Mouse (Mus musculus) kidney, adult 9 months (tissue): ENCODE measurements at regions not wholly inside any gene's neighbourhood (a gene's known extent, or its start where the extent isn't known, plus 50 kb on each side); places are given as distances from the start of the nearest gene placed in this dataset.

ENCODE experiments used
- DNase-seq: peaks from one replicate; pipeline ENCODE4 v3.0.0; 2022

DNA sequence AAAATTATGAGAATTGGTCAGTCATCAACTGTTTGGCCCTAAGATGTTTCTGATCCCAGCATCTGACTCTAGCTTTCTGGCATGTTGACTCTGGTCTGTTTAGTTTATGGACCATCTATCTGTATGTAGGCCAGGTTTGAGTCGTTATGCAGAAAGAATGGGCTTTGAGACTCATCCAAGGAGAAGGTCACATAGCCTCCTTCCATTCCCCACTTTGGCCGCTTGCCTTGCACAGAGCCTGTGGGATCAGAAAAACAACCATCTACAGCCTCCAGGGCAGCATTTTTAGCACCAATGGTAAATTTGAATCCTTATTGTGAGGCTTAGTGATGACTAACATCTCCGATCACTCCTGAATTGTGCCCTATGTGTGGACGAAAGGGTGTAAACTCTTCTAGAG lies 257.9 kb upstream of the Id4 start:
- DNase-seq = no peak

DNA sequence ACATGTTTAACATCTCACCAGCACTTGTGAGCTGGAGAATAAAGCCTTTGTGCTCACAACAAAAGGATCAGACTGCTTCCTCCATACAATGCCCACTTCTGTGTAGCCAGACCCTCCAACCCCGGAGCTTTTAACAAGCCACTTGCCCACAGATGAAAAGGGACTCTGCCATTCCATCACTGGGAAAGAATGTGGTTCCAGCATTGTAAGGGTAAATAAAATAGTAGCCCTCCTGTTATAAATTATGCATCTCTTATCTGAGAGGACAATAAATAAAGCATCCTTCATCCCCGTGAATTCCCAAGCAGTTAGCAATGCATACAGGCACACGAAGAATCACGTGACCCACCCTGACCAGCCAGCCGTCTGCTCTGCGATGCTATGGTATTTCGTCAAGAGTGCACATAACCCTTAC lies 247.7 kb upstream of the Id4 start:
- no peak for DNase-seq

DNA sequence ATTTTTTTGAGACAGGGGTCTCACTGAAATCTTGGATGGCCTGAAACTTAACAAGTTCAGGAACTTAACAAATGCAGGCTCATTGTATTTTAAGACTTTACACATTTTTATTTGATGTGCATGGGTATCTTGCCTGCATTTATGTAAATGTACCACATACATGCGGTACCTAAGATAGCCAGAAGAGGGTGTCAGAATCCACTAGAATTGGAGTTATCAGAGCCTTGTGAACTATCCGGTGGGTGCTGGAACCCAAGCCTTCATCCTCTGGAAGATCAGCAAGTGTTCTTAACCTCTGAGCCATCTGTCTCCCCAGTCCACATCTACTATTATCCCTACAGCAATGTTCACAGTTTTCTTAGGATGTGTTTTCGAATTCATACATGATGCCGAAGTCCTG lies 245.7 kb upstream of the Id4 start:
- no peak for DNase-seq

DNA sequence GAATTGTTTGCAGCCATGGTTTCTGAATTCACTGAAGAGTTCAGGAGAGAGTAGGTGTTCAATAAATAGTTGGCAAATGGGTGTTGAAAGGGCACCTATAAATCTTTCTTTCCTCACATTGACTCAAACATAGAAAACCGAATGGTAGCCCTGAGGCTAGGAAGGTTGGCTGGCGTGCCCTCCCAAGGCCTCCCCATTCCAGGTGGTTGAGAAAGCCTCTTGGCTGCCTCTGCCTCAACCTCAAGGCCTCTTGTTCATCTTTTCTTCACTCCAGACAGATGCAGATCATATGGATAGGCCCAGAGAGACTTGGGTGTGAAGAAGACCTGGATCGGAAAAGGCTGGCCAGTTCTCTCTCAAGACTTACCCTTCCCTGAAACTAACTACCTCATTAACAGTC lies 245.0 kb upstream of the Id4 start:
- no peak for DNase-seq

GRCm38 (mm10) chr13:48016606-48017005 lies 244.4 kb upstream of the Id4 start:
- DNase-seq = no peak

GRCm38 (mm10) chr13:48017649-48018048 lies 243.4 kb upstream of the Id4 start:
- peak; percentile 5 for DNase-seq

DNA sequence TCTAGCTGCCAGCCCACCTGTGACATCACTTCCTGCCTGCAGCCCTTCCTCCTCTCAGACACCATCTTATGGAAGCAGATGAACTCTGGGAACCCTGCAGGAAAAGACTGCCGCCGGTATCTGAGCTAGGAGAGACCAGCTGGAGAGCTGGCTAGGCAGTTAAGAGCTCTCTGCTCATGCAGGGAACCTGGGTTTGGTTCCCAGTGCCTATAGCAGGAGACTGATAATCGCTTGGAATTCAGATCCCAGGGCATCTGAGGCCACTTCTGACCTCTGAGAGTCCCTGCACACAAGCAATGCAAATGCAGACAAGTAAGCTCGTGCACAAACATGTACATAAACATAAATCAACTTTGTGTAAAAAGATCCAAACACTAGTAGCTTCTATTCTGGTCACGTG lies 242.4 kb upstream of the Id4 start:
- peak; percentile 11 for DNase-seq

DNA sequence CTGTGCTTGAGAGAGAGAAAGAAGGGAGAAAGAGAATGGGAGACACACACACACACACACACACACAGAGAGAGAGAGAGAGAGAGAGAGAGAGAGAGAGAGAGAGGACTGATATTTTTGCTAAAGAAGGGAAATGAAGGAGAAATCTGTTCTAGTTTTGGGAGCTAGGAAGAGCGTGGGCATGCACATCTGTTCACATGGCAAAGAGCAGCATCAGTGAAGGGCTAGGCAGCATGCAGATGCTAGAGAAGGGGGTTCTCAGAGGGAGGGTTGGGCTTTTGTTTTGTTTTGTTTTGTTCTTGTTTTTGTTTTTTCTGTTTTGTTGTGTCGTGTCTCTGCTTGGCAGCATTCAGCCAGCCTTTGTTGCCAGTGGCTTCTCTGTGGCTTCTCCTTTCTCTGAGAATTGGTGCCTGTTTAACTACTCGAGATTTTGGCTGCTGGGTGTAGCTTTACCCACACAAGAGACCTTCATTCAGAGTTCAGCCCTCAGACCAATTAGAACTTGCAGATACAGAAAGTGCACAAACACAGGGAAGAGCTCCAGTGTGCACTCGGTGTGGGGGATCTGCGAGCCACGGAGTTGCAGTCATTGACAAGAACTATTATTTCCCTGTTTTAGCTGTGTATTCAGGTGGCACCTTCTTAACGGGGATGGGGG lies 237.9 kb upstream of the Id4 start:
- no peak for DNase-seq

DNA sequence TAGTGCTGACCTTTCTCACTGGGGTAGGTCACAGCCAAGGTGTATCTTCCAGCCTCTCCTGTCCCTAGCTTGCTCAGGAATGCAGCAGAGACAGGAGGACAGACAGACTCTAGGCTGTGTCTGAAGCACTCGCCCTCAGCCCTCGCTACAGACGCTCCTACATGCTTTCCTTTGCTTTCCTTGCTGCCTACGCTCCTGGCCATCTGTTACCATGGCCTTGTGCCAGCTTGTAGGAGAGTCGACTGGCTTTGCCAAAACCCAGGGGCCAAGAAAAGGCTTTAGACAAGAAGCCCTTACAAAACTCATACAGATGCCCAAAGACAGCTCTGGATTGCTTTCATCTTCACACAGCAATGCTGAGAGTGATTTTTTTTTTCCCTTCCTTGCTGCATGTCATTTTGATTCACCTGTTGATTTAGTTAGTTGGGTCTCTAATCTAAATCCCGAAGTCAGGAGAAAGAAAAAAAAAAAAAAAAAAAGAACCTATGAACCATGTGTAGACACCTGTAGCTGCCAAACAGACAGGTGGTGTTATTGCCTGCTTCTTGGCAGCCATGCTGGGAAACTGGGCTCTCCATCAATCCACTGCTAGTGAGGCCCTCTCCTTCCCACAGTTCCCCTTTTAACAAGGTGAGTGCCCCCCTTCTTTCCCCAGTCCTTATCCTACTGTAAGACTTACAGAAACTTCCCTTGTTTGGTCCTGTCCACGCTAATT lies 233.1 kb upstream of the Id4 start:
- peak; percentile 16 for DNase-seq

GRCm38 (mm10) chr13:48031491-48031890 lies 229.5 kb upstream of the Id4 start:
- DNase-seq = no peak

DNA sequence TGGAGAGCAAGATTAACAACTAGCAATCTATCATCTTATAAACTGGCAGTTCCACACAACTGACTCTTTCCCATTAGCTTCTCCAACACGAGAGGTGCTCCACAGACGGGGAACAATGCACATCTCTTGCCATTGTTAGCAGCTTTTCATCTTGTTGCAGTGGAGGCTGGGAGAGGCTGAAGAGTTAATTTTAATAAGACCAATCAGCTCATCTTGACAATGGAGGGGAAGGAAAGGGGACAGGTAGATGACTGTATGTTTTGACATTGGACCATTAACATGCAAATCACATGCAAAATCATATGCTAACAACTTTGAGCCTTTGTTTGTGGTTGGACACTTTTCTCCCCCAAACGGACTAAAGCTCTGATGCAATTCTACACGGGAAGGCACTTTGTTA lies 218.9 kb upstream of the Id4 start:
- DNase-seq = no peak

- no peak for DNase-seq
Observed at GRCm38 (mm10) chr13:48042572-48042971, 218.5 kb upstream of the Id4 start.

DNA sequence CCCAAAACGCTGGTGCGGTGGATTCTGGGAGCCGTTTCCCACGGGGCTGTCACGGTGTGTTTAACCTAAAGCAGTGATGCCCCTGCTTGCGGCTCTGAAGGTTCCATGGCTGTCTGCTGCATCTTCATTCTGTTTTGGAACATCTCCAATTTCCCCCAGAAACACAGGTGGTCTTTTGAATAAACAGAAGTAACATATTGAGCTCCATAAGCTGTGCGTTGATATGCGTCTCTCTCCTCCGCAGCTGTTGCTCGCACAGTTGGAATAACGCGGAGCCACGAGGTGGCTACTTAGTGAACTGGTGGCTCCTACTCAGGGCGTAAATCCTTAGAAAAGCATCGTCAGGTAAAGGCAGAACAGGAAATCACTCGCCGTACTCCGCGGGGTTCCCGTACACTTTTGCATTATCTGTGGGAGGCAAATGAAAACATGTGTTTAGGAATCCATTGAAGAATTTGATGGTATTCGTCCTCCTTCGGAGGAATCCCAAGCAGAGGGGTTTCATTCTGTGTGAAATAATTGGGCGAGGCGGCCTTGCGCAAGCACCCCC lies 214.8 kb upstream of the Id4 start:
- DNase-seq = no peak

- DNase-seq = no peak
Observed at GRCm38 (mm10) chr13:48049796-48050195, 211.2 kb upstream of the Id4 start.

DNA sequence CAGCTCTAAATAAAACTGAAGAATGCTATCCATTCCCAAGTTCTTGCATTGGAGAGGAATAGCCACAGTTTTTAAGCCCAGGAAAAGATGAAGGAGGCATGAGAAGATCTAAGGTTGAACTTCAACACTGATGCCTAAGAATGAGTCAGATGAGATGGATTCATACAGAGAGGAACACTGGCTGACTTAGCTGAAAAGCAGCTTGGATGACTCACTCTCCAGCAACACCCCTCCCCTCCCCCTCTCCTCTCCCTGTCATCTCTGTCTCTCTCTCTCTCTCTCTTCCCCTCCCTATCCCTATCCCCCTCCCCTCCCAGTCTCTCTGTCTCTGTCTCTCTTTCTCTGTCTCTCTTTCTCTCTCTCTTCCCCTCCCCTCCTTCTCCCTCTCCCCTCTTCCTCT lies 186.4 kb upstream of the Id4 start:
- DNase-seq = no peak

- no peak for DNase-seq
Observed at GRCm38 (mm10) chr13:48075315-48075714, 185.7 kb upstream of the Id4 start.

DNA sequence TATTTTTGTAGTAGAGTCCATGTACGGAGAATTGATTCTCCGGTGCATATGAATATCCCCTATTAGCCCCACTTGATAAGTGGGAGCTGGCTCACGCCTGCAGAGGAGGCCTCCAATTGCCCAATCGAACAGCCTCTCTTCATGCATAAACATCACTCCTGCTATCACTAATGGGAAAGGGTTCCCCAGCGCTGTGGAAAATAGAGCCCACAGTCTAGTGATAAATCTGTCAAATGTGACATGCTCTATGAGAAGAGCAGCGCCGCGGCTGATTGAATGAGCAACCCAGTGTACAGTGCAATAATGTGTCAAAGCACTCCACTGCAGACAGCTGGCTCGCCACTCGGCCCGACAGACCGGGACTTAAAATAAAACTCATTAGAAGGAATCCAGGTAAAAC lies 182.8 kb upstream of the Id4 start:
- no peak for DNase-seq

- no peak for DNase-seq
Observed at GRCm38 (mm10) chr13:48083294-48083693, 177.7 kb upstream of the Id4 start.

DNA sequence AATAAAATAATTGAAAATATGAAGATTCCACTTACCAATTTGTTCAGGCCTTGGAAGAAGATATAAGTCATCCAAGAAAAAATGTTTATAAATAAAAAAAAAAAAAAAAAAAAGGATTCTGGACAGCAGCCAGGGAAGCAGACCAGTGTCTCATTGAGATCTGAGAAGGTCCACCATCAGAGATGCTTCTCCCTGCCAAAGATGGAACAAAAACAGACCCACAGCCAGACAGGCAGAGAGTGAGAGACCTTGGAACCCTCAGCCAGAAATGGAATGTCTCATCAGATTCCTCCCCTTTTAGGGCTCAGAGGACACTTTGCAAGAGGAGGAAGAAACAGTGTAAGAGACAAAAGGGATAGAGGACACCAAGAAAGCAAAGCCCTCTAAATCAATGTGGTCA lies 177.2 kb upstream of the Id4 start:
- DNase-seq = no peak

DNA sequence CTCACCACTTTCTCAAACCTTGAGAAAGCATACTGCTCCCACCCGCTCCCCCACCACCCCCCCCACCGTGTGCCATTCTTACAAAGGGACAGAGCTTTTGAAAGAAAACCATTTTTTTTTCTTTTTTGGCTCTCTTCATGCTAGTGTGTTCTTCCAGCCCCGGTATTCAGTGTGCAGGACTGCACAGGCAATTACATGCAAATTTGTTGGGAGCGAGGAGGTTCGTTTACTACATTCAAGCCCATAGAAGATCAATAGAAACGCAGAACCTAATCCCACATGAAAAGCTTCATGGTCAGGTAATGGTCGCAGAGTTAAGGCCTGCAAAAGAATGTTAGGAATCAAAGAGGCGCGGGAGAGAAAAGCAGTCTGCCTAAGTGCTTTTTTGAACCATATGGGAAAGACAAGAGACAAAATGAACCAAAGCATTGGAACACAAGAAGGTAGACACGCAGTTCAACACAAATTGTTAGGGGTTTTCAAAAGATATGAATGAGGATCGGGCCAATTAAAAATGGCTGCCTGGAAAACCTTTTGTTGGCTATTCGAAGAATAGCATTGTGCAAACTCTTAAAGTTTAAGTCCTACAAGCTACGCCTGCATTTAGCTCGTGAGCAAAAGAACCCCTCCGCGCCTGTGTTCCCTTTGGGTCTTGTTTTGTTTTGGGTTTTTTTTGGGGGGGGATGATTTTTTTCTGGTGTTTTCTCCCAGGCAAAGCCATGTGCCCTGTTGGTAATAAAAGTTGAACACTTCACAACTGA lies 166.6 kb upstream of the Id4 start:
- no peak for DNase-seq

DNA sequence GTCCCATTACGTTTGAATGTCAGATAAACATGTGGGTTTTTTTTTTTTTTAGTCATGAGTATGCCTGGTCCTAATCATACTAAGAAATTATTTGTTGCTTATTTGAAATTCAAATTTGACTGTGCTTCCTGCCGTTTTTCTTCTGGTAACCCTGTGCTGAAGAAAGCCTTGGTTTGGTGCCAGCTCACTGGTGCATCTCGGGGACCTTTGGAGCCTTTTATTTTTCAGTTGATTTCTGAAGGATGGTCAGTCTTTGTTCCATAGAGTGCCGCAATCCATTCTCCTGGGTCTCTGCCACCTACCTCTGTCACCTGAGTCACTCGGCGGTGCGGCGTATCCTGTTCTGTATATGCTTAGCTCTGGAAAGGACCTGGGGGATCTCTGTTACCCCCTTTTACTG lies 158.9 kb upstream of the Id4 start:
- peak; percentile 89 for DNase-seq

DNA sequence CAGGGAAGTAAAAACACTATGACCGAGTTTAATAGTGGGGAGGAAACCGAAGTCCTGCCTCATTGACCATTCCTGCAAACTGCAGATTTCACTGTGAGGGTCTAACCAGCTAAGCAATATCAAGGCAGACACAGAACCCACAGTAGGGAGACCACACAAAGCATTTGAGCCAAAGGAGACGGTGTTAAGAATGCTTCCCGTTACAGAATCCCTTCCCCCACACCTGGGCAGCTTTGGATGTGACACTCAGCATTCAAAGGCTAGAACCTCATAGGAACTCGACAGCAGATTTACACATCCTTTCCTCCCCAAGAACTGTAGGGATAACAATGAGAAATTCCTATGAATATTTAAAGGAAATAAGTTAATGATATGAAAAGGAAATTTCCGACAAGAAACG lies 158.5 kb upstream of the Id4 start:
- no peak for DNase-seq

DNA sequence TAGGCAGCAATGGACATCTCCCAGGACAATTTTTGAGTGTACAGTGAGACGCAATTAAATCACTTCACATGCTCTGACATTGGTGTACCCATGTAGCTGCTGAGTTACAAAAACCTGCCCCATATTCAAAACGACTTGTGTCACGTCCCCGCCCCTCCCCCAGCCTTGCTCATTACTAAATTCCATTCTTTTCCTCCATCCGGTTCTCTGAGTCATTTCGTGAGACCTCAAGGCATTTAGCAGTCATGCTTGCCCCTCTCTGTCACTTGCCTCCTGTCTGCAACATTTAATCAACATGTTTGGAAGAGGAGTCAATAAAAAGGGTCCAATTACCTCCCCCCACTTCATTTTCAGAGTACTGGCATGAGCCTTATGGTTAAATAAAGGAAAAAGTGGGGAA lies 156.3 kb upstream of the Id4 start:
- no peak for DNase-seq

DNA sequence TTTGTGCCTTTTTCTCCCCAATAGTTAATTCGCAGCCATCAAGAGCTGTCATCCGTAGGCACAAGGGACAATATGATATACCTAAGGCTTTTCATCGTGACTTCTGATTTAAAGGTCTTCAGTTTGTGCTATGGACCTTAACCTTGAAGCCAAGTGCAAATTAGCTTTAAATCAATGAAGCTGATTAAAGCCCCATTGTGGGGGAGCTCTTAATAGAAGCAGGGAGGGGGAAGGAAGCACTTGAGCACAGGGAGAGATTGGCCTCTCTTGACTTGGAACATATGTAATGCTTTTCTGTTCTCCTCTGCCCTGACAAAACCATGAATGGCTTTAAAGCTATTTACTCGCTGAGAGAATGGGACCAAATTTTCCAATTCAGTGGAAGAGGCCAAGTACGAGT lies 154.1 kb upstream of the Id4 start:
- DNase-seq = no peak
